Mouse (Mus musculus) bone marrow, adult 2 months (tissue): ENCODE measurements around the gene Cdc26. TPM values are rescaled to one million over a fixed set of nuclear protein-coding genes. Genes with fewer than 3 reads are reported as not detected.

Experiments used
- H3K27ac ChIP-seq: fragments of 200-500 bp; 2 replicates; pipeline ENCODE4 v1.5.1; 2012; ENCODE audit warnings: low read depth, mild to moderate bottlenecking, control low read depth, inconsistent platforms, low read length; ENCODE audit not compliant: control insufficient read depth, poor library complexity, insufficient read depth
- H3K4me1 ChIP-seq: fragments of 200-500 bp; 2 replicates; pipeline ENCODE4 v1.6.1; 2011; ENCODE audit warnings: low read length; ENCODE audit not compliant: control insufficient read depth, insufficient read depth
- H3K4me3 ChIP-seq: fragments of 200-500 bp; replicated peaks from 2 replicates; pipeline ENCODE3; 2011; ENCODE audit warnings: mild to moderate bottlenecking, low read depth, low read length, control low read depth; ENCODE audit not compliant: control insufficient read depth
- CTCF ChIP-seq: fragments of 200-500 bp; IDR thresholded peaks from 2 replicates; pipeline ENCODE4 v1.5.1; 2011; ENCODE audit warnings: low read length, control low read depth; ENCODE audit not compliant: control insufficient read depth, insufficient read depth
- POLR2A ChIP-seq: fragments of 200-500 bp; IDR thresholded peaks from 2 replicates; pipeline ENCODE4 v1.6.1; 2011; ENCODE audit warnings: low read depth, mild to moderate bottlenecking, control low read depth, low read length, borderline replicate concordance; ENCODE audit not compliant: control insufficient read depth
- WGBS: fragments of 180-500 bp; shearing (Covaris S2); methylation state at CpG from one replicate; pipeline ENCODE4 v1.1.7; 2018; 5-methylcytosine and 5-hydroxymethylcytosine counted together
- polyA plus RNA-seq: library from polyadenylated mRNA; stranded (reverse); fragments of >200 nt; gene quantifications from 2 replicates; pipeline ENCODE4 v1.2.4, GENCODE M21; 2011; ENCODE audit warnings: low replicate concordance; ENCODE audit not compliant: missing spikeins, insufficient read depth, insufficient read length

Cdc26 gene
- polyA plus RNA-seq: 93.6 and 98.5 TPM in 2 replicates

GRCm38 (mm10) chr4:62408601-62409282 lies at the start of gene Cdc26, which contains the start of gene Prpf4:
Gene Cdc26, minus strand, starts transcription at chr4:62408642.
Gene Prpf4, plus strand, starts transcription at chr4:62408797.
- TF ChIP-seq POLR2A (peak; percentile 86; the same call in 1 of the 2 replicates), CTCF (no peak)
- Histone ChIP-seq H3K27ac (peak within 1 kb of the TSS; percentile 68), H3K4me1 (no peaks in the 10 kb centered on the region), H3K4me3 (peak within 1 kb of the TSS; percentile 90)
- WGBS: under 1% methylated on average over 39 of the region's 39 CpGs

- WGBS: 45% methylated on average over 5 of the region's 5 CpGs
Measured at GRCm38 (mm10) chr4:62454995-62455394, 46.6 kb upstream of the Cdc26 start.

GRCm38 (mm10) chr4:62440986-62441385 lies 32.5 kb upstream of the Cdc26 start:
- WGBS: 82% methylated on average over 4 of the region's 4 CpGs
- H3K27ac ChIP-seq: no peak overlapping the region
- no peak for TF ChIP-seq POLR2A
- TF ChIP-seq CTCF: no peak

More at GRCm38 (mm10) chr4:62454995-62455394, 46.6 kb upstream of the Cdc26 start:
- Histone ChIP-seq H3K4me1 (no peaks in the 10 kb centered on the region), H3K4me3 (no peak overlapping the region), H3K27ac (no peak overlapping the region)
- TF ChIP-seq POLR2A: no peak
- peak; percentile 53 for TF ChIP-seq CTCF

GRCm38 (mm10) chr4:62440544-62440943 lies 32.1 kb upstream of the Cdc26 start:
- Histone ChIP-seq H3K27ac (no peak overlapping the region), H3K4me3 (no peak overlapping the region), H3K4me1 (no peaks in the 10 kb centered on the region)
- no peak for TF ChIP-seq POLR2A
- no peak for TF ChIP-seq CTCF
- WGBS: 71% methylated on average over 4 of the region's 4 CpGs

More at GRCm38 (mm10) chr4:62440986-62441385, 32.5 kb upstream of the Cdc26 start:
- Histone ChIP-seq H3K4me1 (no peaks in the 10 kb centered on the region), H3K4me3 (no peak overlapping the region)

GRCm38 (mm10) chr4:62439793-62440192 lies 31.4 kb upstream of the Cdc26 start:
- H3K4me1 ChIP-seq: no peaks in the 10 kb centered on the region
- no peak overlapping the region for H3K27ac ChIP-seq
- 24% methylated on average over 4 of the region's 4 CpGs for WGBS
- H3K4me3 ChIP-seq: no peak overlapping the region
- no peak for TF ChIP-seq POLR2A

- 82% methylated on average over 7 of the region's 7 CpGs for WGBS
- TF ChIP-seq CTCF (no peak), POLR2A (no peak)
- Histone ChIP-seq H3K4me1 (no peaks in the 10 kb centered on the region), H3K4me3 (no peak overlapping the region), H3K27ac (no peak overlapping the region)
Measured at GRCm38 (mm10) chr4:62437871-62438270, 29.4 kb upstream of the Cdc26 start.

GRCm38 (mm10) chr4:62437256-62437778 lies 28.9 kb upstream of the Cdc26 start:
- H3K27ac ChIP-seq: no peak overlapping the region
- 78% methylated on average over 3 of the region's 3 CpGs for WGBS
- H3K4me1 ChIP-seq: no peaks in the 10 kb centered on the region
- no peak overlapping the region for H3K4me3 ChIP-seq
- TF ChIP-seq POLR2A (no peak), CTCF (no peak)

- TF ChIP-seq POLR2A (no peak), CTCF (no peak)
- H3K4me1 ChIP-seq: no peaks in the 10 kb centered on the region
- 82% methylated on average over 6 of the region's 6 CpGs for WGBS
Measured at GRCm38 (mm10) chr4:62435081-62435480, 26.6 kb upstream of the Cdc26 start, which contains the start of gene Rnf183. Gene Rnf183, minus strand, starts transcription at chr4:62435252.

More at GRCm38 (mm10) chr4:62435081-62435480, 26.6 kb upstream of the Cdc26 start, which contains the start of gene Rnf183:
- no peak within 1 kb of the TSS for H3K4me3 ChIP-seq
- no peak within 1 kb of the TSS for H3K27ac ChIP-seq
